Mouse (Mus musculus): ENCODE measurements around the gene Mcf2l.
A peak's percentile ranks its signal among the peaks of the same experiment; 100 is the strongest.

Gene Mcf2l

DNA sequence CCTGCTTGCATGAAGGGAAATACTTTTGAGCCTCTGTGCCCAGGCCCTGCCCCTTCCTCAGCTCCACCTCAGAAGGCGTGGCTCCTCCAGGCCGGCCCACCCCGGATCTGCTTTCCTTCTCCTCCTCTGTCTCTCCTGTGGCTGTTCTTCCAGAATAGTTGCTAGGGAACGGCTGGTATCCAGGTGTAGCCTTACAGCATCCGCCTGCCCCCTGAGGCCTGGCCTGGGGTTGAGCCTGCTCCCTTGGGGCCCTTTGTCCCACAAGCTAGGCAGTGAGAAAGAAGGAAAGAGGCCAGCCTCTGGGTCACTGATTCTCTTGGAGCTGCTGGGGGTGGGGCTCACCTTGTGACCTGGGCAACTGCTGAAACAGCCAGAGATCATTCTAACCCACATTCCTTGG, 38.4 kb downstream of the Mcf2l start:
- no peak for DNase-seq

DNA sequence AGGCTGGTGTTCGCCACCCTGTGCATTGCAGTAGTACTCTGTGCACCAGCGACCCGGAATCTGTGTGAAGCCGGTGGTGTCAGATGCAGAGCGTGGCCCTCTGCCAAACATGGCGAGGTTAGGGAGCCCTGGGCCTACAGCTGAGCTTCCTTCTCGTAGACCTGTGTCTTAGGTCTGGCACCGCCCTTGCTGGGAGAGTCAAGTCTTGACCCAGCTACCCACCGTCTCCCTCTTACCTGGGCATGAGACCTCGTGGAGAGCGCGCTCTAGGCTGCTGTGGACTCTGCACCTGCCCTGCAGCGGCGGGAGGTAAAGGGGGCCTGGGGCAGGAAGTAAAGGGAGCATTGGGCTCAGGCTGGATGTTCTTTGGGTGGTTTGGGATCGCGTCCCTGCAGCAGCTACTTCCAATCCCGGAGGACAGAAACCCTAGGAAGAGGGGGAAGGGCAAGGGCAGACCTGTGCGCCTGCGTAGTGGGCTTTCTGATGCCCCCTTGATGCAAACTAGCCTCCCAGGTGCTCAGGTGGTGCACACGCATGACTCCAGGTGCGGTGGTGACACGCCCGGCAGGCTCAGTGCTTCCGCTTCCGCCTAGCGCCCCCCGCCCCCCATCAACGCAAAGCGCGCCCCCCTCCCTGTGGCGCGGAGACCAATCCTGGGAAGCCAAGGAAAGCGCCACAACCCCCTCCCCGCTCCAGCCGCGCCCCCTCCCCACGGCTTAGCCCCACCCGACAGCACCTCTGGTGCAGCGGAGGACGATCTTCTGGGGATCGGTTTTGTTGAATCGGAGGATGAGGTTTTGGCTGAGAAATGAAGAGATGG, 41.8 kb downstream of the Mcf2l start:
- no peak for DNase-seq

DNA sequence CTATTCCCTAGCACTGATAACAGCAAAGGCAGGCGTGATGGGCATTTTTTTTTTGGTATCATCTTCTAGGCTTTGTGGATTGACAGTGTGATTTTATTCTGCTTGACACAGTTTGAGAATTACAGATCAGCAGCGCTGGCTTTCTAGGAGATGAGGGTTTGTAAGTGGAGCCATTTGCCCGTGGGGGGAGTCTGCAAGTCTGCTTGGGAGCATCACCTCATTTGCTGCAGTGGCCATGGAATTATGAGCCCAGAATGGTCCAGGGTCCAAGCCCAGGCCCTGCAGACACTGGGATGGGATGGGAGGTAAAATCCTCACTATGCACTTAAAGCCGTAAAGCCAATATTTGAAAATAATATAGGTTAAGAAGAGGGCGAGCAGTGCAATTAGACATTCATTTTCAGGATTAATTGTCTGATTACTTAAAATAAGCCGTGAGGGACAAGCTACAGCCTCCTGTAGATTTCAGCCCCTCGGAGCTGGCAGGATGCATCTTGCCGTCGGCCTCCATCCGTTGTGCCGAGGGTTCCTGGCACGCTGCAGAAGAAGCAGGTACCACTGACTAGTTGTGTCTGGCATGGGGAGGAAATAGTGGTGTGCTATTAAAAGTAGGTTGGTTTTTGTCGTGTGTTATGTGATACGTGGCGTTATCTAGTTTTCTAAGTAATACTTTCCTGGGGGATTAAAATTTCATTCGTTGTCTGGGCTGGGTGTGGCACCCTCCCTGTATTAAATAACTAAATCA, 42.7 kb downstream of the Mcf2l start:
- no peak for DNase-seq

DNA sequence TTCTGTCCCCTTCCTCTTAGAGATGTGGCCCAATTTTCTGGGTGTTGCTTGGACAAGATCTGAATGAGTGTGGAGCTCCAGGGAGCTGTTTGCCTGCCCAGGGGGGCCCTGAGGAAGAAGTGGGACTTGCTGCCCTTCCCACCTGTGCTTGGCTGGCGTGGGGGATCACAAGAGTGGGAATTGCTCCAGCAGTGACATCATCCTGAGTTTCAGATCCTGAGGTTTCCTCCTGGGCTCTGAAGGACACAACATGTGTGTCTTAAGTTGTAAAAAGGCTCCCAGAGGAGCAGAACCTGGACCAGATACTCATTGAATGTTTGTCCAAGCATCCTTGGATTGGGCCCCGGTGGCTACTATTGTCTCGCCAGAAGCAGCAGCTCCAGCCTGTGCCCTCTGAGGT, 43.4 kb downstream of the Mcf2l start:
- no peak for DNase-seq

DNA sequence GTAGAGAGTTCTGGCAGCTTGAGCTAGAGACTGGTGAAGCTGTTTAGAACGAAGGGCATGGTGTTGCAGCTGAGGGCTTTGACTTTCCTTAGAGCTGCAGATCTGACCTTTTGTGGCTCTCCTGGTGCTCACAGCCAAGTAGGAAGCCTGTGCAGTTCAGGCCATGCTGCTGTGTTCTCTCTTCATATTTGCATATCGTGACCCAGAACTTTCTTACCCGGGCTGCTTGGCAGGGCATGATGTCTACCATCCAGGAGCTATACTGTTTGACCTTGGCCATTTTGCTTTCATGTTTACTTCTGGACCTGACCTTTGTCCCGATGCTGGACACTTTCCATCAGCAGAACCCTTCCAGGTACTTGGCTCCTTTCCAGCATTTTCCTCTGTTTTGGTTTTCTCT, 44.2 kb downstream of the Mcf2l start:
- DNase-seq = no peak

GRCm38 (mm10) chr8:12920599-12920998, 47.0 kb downstream of the Mcf2l start:
- no peak for DNase-seq

DNA sequence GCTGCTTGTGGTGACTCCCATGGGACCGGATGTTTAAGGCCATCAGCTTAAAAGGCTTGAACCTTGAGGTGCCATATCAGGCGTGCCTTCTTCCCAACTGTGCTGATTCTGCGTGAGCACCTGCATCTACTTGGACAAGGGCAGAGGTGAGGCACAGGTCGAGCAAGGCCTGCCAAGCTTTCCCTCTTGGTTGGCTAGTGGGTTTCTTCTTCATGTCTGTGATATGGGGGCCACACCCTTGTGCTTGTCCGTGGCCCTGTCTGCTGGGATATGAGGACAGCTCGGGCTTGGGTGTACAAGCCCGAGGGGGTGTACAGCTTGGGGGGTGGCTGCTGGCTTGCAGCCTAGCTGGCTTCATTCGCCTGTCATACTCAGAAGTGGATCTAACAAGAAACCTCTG, 51.4 kb downstream of the Mcf2l start:
- DNase-seq = no peak

- peak; percentile 69 to 84 for DNase-seq
Measured at GRCm38 (mm10) chr8:12925941-12926381, 52.4 kb downstream of the Mcf2l start.

GRCm38 (mm10) chr8:12927204-12927983, 53.8 kb downstream of the Mcf2l start:
- peak; percentile 77 to 85 for DNase-seq

GRCm38 (mm10) chr8:12928033-12928432, 54.4 kb downstream of the Mcf2l start:
- no peak for DNase-seq

- DNase-seq = peak in 1 of 2 experiments; percentile 35
Measured at GRCm38 (mm10) chr8:12928931-12929330, 55.3 kb downstream of the Mcf2l start.

DNA sequence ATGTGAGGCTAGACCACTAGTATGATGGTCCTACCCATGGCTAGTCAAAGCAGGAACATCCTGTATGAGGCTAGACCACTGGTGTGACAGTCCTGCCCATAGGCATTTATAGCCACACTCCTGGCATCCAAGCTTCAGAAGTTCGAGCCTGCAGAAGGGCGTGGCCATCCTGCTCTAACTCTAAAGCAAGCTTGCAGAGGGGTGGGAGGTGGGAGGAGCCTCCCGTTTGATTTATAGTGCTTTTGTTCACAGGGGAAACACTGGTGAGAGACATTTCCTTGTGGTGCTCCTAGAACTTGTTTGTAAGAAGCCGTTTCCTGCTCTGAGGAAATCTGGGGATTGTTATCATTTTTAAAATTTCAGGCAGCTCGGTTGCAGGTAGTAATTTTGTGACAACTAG, 56.7 kb downstream of the Mcf2l start:
- peak; percentile 62 to 77 for DNase-seq

GRCm38 (mm10) chr8:12931426-12931825, 57.8 kb downstream of the Mcf2l start:
- DNase-seq = peak in 1 of 2 experiments; percentile 40

GRCm38 (mm10) chr8:12932520-12932919, 58.9 kb downstream of the Mcf2l start:
- no peak for DNase-seq

- no peak for DNase-seq
Measured at GRCm38 (mm10) chr8:12933765-12934164, 60.2 kb downstream of the Mcf2l start.

- no peak for DNase-seq
Measured at GRCm38 (mm10) chr8:12934453-12935043, 60.9 kb downstream of the Mcf2l start.

GRCm38 (mm10) chr8:12940549-12940948, 66.9 kb downstream of the Mcf2l start:
- DNase-seq = no peak

- DNase-seq = no peak
Measured at GRCm38 (mm10) chr8:12941161-12941926, 67.7 kb downstream of the Mcf2l start.

- no peak for DNase-seq
Measured at GRCm38 (mm10) chr8:12947604-12948573, 74.3 kb downstream of the Mcf2l start.

DNA sequence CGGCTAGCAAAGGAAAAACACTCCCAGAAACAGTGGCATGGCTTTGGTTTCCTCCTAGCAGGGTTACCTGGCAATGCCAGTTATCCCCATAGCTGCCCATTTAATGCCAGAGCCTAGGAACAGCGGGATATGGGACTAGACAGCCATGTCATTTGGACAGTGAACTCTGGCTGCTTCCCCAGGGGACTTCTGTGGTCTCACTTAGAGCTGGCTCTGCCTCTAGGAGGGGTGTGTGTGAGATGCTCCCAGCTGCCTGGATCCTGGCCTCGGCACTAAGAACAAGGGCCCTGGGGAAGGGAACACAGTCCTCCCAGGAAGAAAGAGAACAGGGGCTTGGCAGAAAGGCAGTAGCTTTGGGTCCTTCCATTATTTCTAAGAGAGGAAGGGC, 75.0 kb downstream of the Mcf2l start:
- no peak for DNase-seq

Measured in lung, postnatal 4 days (tissue).